ENCODE assay signal across 8 mouse cellular contexts in the genomic region with DNA sequence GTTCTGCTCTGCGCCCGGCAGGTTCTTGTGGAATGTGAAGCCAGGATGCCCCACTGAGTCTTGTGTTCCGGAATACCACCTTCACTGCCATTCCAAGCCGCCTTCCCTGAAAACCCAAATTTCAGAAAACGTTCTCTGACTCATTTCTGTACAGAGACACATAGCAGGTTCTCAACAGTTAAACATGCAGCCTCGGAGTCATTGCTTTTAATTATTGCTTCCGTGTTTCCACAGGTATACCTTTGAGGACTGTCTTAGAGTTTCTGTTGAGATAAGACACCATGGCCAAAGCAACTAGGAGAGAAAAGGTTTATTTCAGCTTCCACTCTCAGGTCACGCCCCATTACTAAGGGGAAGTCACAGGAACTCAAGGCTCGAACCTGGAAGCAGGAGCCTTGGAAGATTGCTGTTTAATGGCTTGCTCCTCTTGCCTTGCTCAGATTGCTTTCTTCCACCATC. TPM values are rescaled to one million over a fixed set of nuclear protein-coding genes. Genes with fewer than 3 reads are reported as not detected.
DNase-seq lines count a peak whose midpoint lies in the region; ATAC-seq and TF ChIP-seq lines count a peak whose summit lies in the region.

No protein-coding gene starts in this region.

- peak overlapping the region; percentile 99 for H3K4me3 ChIP-seq in lung, adult 2 months (replicated peaks; ENCODE audit: extremely low read depth, low read depth, low read length)
- H3K4me3 ChIP-seq in embryonic facial prominence, embryonic 12.5 days, result peak overlapping the region; percentile 80
- peak overlapping the region; percentile 88 for H3K4me3 ChIP-seq in limb, embryonic 10.5 days
- H3K4me3 ChIP-seq in neural tube, embryonic 15.5 days (replicated peaks), result peak overlapping the region; percentile 77

- peak overlapping the region; percentile 80 for H3K4me2 ChIP-seq in embryonic facial prominence, embryonic 12.5 days (replicated peaks)
- peak overlapping the region; percentile 68 for H3K4me2 ChIP-seq in neural tube, embryonic 15.5 days

- no peak for TF ChIP-seq CTCF in lung, adult 2 months (IDR thresholded peaks at IDR 0.05; ENCODE audit: insufficient read depth, low read length)

- no peak for DNase-seq in lung, adult 2 months
- DNase-seq in lung, postnatal 4 days, result no peak
- no peak for DNase-seq in limb, embryonic 10.5 days (ENCODE audit: low spot score)
- no peak for DNase-seq in adrenal gland, adult 18-20 months (ENCODE audit: low spot score in 2 of 2)
- no peak for DNase-seq in adrenal gland, adult 2 months
- no peak for DNase-seq in adrenal gland, postnatal 10 days

- TF ChIP-seq POLR2A in lung, adult 2 months (IDR thresholded peaks at IDR 0.05; ENCODE audit: borderline replicate concordance, extremely low read depth, low read depth, low read length), result no peak

- H3K27me3 ChIP-seq in embryonic facial prominence, embryonic 12.5 days, result no peaks in the 10 kb centered on the region
- 0 out of 2 replicates have a peak, but pooled peaks cover 7% of the 10 kb centered on the region for H3K27me3 ChIP-seq in limb, embryonic 10.5 days (ENCODE audit: low read depth, poor library complexity, severe bottlenecking)
- no peaks in the 10 kb centered on the region for H3K27me3 ChIP-seq in neural tube, embryonic 15.5 days (replicated peaks)

- H3K9me3 ChIP-seq in embryonic facial prominence, embryonic 12.5 days, result no peaks in the 10 kb centered on the region
- H3K9me3 ChIP-seq in limb, embryonic 10.5 days (replicated peaks), result no peaks in the 10 kb centered on the region
- no peaks in the 10 kb centered on the region for H3K9me3 ChIP-seq in neural tube, embryonic 15.5 days (replicated peaks)

- H3K36me3 ChIP-seq in embryonic facial prominence, embryonic 12.5 days, result peaks cover 8% of the 10 kb centered on the region
- peaks cover 19% of the 10 kb centered on the region for H3K36me3 ChIP-seq in limb, embryonic 10.5 days
- H3K36me3 ChIP-seq in neural tube, embryonic 15.5 days, result peaks cover 8% of the 10 kb centered on the region; the same call in 1 of the 2 replicates

- WGBS in lung, adult 2 months, result 9% methylated on average over 9 of the region's 9 CpGs
- WGBS in embryonic facial prominence, embryonic 12.5 days, result 21% methylated on average over 9 of the region's 9 CpGs
- 24% methylated on average over 9 of the region's 9 CpGs for WGBS in limb, embryonic 10.5 days
- 16% methylated on average over 9 of the region's 9 CpGs for WGBS in neural tube, embryonic 15.5 days

- ATAC-seq in embryonic facial prominence, embryonic 12.5 days (ENCODE audit: insufficient number of reproducible peaks, insufficient read depth, low FRiP score, low TSS enrichment), result no peak; the same call in 1 of the 2 replicates
- ATAC-seq in neural tube, embryonic 15.5 days (ENCODE audit: low FRiP score), result no peak

- H3K27ac ChIP-seq in embryonic facial prominence, embryonic 12.5 days, result no peak overlapping the region
- H3K27ac ChIP-seq in limb, embryonic 10.5 days, result peak overlapping the region; percentile 90
- peak overlapping the region; percentile 84 for H3K27ac ChIP-seq in neural tube, embryonic 15.5 days (replicated peaks)

- peaks cover 6% of the 10 kb centered on the region; the same call in 1 of the 2 replicates for H3K4me1 ChIP-seq in lung, adult 2 months (ENCODE audit: control insufficient read depth, insufficient read depth, low read length)
- peaks cover 18% of the 10 kb centered on the region for H3K4me1 ChIP-seq in embryonic facial prominence, embryonic 12.5 days
- H3K4me1 ChIP-seq in limb, embryonic 10.5 days, result peaks cover 17% of the 10 kb centered on the region
- H3K4me1 ChIP-seq in neural tube, embryonic 15.5 days, result peaks cover 20% of the 10 kb centered on the region

- H3K9ac ChIP-seq in embryonic facial prominence, embryonic 12.5 days, result peak overlapping the region; percentile 82
- H3K9ac ChIP-seq in neural tube, embryonic 15.5 days (replicated peaks), result peak overlapping the region; percentile 76

RNA-seq across cellular contexts. Expression of a gene that starts 0.5 kb away (rescaled TPM):
- 4.3 and 5.0 TPM in 2 replicates for polyA plus RNA-seq in lung, adult 2 months (2012; rRNA removed)
- 49.3 and 52.1 TPM in 2 replicates for polyA plus RNA-seq in embryonic facial prominence, embryonic 12.5 days (2016; fragmentation: Nextera tagmentation; extraction: Ambion mirVana)
- 55.4 and 57.1 TPM in 2 replicates for polyA plus RNA-seq in limb, embryonic 10.5 days (2016; fragmentation: Nextera tagmentation; extraction: Ambion mirVana)
- 37.4 and 38.2 TPM in 2 replicates for polyA plus RNA-seq in neural tube, embryonic 15.5 days (2015; fragmentation: Nextera tagmentation; extraction: Ambion mirVana)
- total RNA-seq in adrenal gland, adult 18-20 months (2021), result 10 to 100 TPM; 21.7 to 30.4 TPM
- total RNA-seq in adrenal gland, adult 2 months (2021), result 10 to 100 TPM; 22.9 to 32.8 TPM
- polyA plus RNA-seq in adrenal gland, adult 2 months (2012; rRNA removed), result 3.3 and 3.5 TPM in 2 replicates
- total RNA-seq in adrenal gland, postnatal 10 days (2021), result 10 to 100 TPM; 20.7 to 23.6 TPM

RNA-seq across cellular contexts. Expression of a gene that starts 34.5 kb away (rescaled TPM):
- polyA plus RNA-seq in lung, adult 2 months (2012; rRNA removed), result not detected in 2 replicates
- polyA plus RNA-seq in embryonic facial prominence, embryonic 12.5 days (2016; fragmentation: Nextera tagmentation; extraction: Ambion mirVana), result 0.65 and 1.3 TPM in 2 replicates
- polyA plus RNA-seq in limb, embryonic 10.5 days (2016; fragmentation: Nextera tagmentation; extraction: Ambion mirVana), result 0.14 and 0.55 TPM in 2 replicates
- polyA plus RNA-seq in neural tube, embryonic 15.5 days (2015; fragmentation: Nextera tagmentation; extraction: Ambion mirVana), result 0.19 and 0.27 TPM in 2 replicates
- total RNA-seq in adrenal gland, adult 18-20 months (2021), result not detected
- total RNA-seq in adrenal gland, adult 2 months (2021), result not detected
- polyA plus RNA-seq in adrenal gland, adult 2 months (2012; rRNA removed), result not detected in 2 replicates
- not detected for total RNA-seq in adrenal gland, postnatal 10 days (2021)
